Mouse (Mus musculus) MEL (cell line): ENCODE results near the gene Rep15. TPM values are rescaled to one million over a fixed set of nuclear protein-coding genes. Genes with fewer than 3 reads are reported as not detected.

Source experiments
- DNase-seq: peaks from one replicate; pipeline ENCODE4 v3.0.0; 2011; ENCODE audit warnings: low read depth, low spot score
- H3K27ac ChIP-seq: 2 replicates; pipeline ENCODE4 v1.5.1; 2012; ENCODE audit warnings: low read depth, mild to moderate bottlenecking, control low read depth, low read length, moderate library complexity; ENCODE audit not compliant: control insufficient read depth
- H3K27me3 ChIP-seq, 2 experiments: fragments of 150-350 bp in 1 of 2; sonication (generic) in 1 of 2; 2 replicates each; pipeline ENCODE4 v1.6.1; 2012; ENCODE audit warnings: low read length in 2 of 2, mild to moderate bottlenecking in 2 of 2, improper control_type of control experiment in 1 of 2, moderate library complexity in 1 of 2; ENCODE audit not compliant: insufficient read depth in 2 of 2, control insufficient read depth in 1 of 2
- H3K36me3 ChIP-seq, 2 experiments: 2 replicates each; pipeline ENCODE4 v1.6.1; 2012 to 2014; ENCODE audit warnings: low read length in 2 of 2, improper control_type of control experiment in 1 of 2, inconsistent platforms in 1 of 2, mild to moderate bottlenecking in 1 of 2; ENCODE audit not compliant: insufficient read depth in 2 of 2, control insufficient read depth in 1 of 2
- H3K4me1 ChIP-seq, 2 experiments: fragments of 150-350 bp in 1 of 2; sonication (generic) in 1 of 2; 2 replicates each; pipeline ENCODE4 v1.6.1; 2012; ENCODE audit warnings: low read length in 2 of 2, improper control_type of control experiment in 1 of 2, mild to moderate bottlenecking in 1 of 2; ENCODE audit not compliant: insufficient read depth in 2 of 2, control insufficient read depth in 1 of 2
- H3K4me3 ChIP-seq, 2 experiments: fragments of 150-350 bp in 1 of 2; sonication (generic) in 1 of 2; 2 replicates each; pipeline ENCODE4 v1.5.1; 2012; ENCODE audit warnings: low read depth in 2 of 2, low read length in 2 of 2, mild to moderate bottlenecking in 2 of 2, moderate library complexity in 2 of 2, control low read depth in 1 of 2, improper control_type of control experiment in 1 of 2; ENCODE audit not compliant: control insufficient read depth in 1 of 2, insufficient read depth in 1 of 2
- H3K79me2 ChIP-seq: 2 replicates; pipeline ENCODE4 v1.6.1; 2012; ENCODE audit warnings: mild to moderate bottlenecking, low read length, moderate library complexity; ENCODE audit not compliant: control insufficient read depth, poor library complexity, insufficient read depth
- H3K9ac ChIP-seq: 2 replicates; pipeline ENCODE4 v1.6.1; 2012; ENCODE audit warnings: low read depth, mild to moderate bottlenecking, control low read depth, low read length, moderate library complexity; ENCODE audit not compliant: control insufficient read depth, poor library complexity, severe bottlenecking
- H3K9me3 ChIP-seq: fragments of 150-350 bp; sonication (generic); replicated peaks from 2 replicates; pipeline ENCODE4 v1.6.1; 2012; ENCODE audit warnings: mild to moderate bottlenecking, low read length, improper control_type of control experiment, moderate library complexity; ENCODE audit not compliant: insufficient read depth
- CHD1 ChIP-seq: IDR thresholded peaks from 2 replicates; pipeline ENCODE4 v1.6.1; 2012; ENCODE audit warnings: low read depth, mild to moderate bottlenecking, inconsistent platforms, low read length, improper control_type of control experiment
- CHD2 ChIP-seq: IDR thresholded peaks from 2 replicates; pipeline ENCODE4 v1.6.1; 2011; ENCODE audit warnings: low read length, improper control_type of control experiment
- CTCF ChIP-seq, 3 experiments: IDR thresholded peaks in 2 of 3; conservative IDR thresholded peaks in 1 of 3; 2 replicates each; pipeline ENCODE4 v1.5.1; 2011 to 2012; ENCODE audit warnings: low read length in 3 of 3, low read depth in 2 of 3, mild to moderate bottlenecking in 2 of 3, improper control_type of control experiment in 1 of 3, inconsistent platforms in 1 of 3, mixed read lengths in 1 of 3, moderate library complexity in 1 of 3; ENCODE audit not compliant: control insufficient read depth in 1 of 3, insufficient read depth in 1 of 3, poor library complexity in 1 of 3, severe bottlenecking in 1 of 3
- E2F4 ChIP-seq: IDR thresholded peaks from 2 replicates; pipeline ENCODE4 v1.6.1; 2011; ENCODE audit warnings: low read depth, low read length, improper control_type of control experiment, borderline replicate concordance
- ELF1 ChIP-seq: IDR thresholded peaks from 2 replicates; pipeline ENCODE4 v1.6.1; 2014; ENCODE audit warnings: low read depth, mild to moderate bottlenecking, inconsistent platforms, low read length, improper control_type of control experiment, moderate library complexity
- EP300 ChIP-seq, 2 experiments: IDR thresholded peaks; 2 replicates each; pipeline ENCODE4 v1.6.1; 2011; ENCODE audit warnings: improper control_type of control experiment in 2 of 2, low read length in 2 of 2, low read depth in 1 of 2, mild to moderate bottlenecking in 1 of 2
- GATA1 ChIP-seq: IDR thresholded peaks from 2 replicates; pipeline ENCODE4 v1.6.1; 2011; ENCODE audit warnings: low read depth, low read length, improper control_type of control experiment
- JUND ChIP-seq: IDR thresholded peaks from 2 replicates; pipeline ENCODE4 v1.6.1; 2011; ENCODE audit warnings: low read depth, mild to moderate bottlenecking, improper control_type of control experiment, low read length
- KAT2A ChIP-seq: conservative IDR thresholded peaks from 2 replicates; pipeline ENCODE4 v1.6.1; 2012; ENCODE audit warnings: low read depth, low read length, improper control_type of control experiment, inconsistent platforms
- MAFK ChIP-seq: IDR thresholded peaks from 2 replicates; pipeline ENCODE4 v1.6.1; 2011; ENCODE audit warnings: low read depth, mild to moderate bottlenecking, low read length, improper control_type of control experiment, borderline replicate concordance
- MAX ChIP-seq: IDR thresholded peaks from 2 replicates; pipeline ENCODE4 v1.6.1; 2011; ENCODE audit warnings: low read length, improper control_type of control experiment
- MAZ ChIP-seq: IDR thresholded peaks from 2 replicates; pipeline ENCODE4 v1.6.1; 2012; ENCODE audit warnings: low read depth, mild to moderate bottlenecking, inconsistent platforms, low read length, improper control_type of control experiment
- MEF2A ChIP-seq: IDR thresholded peaks from 2 replicates; pipeline ENCODE4 v1.6.1; 2014; ENCODE audit warnings: low read depth, mild to moderate bottlenecking, inconsistent platforms, low read length, improper control_type of control experiment; ENCODE audit not compliant: poor library complexity, insufficient replicate concordance, severe bottlenecking; ENCODE audit errors: extremely low read depth
- MXI1 ChIP-seq: IDR thresholded peaks from 2 replicates; pipeline ENCODE4 v1.6.1; 2011; ENCODE audit warnings: mild to moderate bottlenecking, low read depth, low read length, improper control_type of control experiment
- MYB ChIP-seq: IDR thresholded peaks from 2 replicates; pipeline ENCODE4 v1.6.1; 2011; ENCODE audit warnings: mild to moderate bottlenecking, low read depth, low read length, improper control_type of control experiment
- MYC ChIP-seq: IDR thresholded peaks from 2 replicates; pipeline ENCODE4 v1.6.1; 2011; ENCODE audit warnings: low read depth, mild to moderate bottlenecking, low read length, improper control_type of control experiment, moderate library complexity
- NELFE ChIP-seq: IDR thresholded peaks from 2 replicates; pipeline ENCODE4 v1.6.1; 2011; ENCODE audit warnings: low read depth, low read length, improper control_type of control experiment
- NRF1 ChIP-seq: IDR thresholded peaks from 2 replicates; pipeline ENCODE4 v1.6.1; 2014; ENCODE audit warnings: low read depth, mild to moderate bottlenecking, inconsistent platforms, low read length, improper control_type of control experiment, moderate library complexity; ENCODE audit not compliant: poor library complexity, insufficient read depth, severe bottlenecking
- POLR2AphosphoS2 ChIP-seq: IDR thresholded peaks from 2 replicates; pipeline ENCODE4 v1.6.1; 2011; ENCODE audit warnings: low read length, improper control_type of control experiment
- RAD21 ChIP-seq: IDR thresholded peaks from 2 replicates; pipeline ENCODE4 v1.6.1; 2011; ENCODE audit warnings: mild to moderate bottlenecking, low read depth, low read length, improper control_type of control experiment
- RCOR1 ChIP-seq: IDR thresholded peaks from 2 replicates; pipeline ENCODE4 v1.6.1; 2012; ENCODE audit warnings: low read depth, mild to moderate bottlenecking, inconsistent platforms, low read length, improper control_type of control experiment
- SIN3A ChIP-seq: IDR thresholded peaks from 2 replicates; pipeline ENCODE4 v1.6.1; 2012; ENCODE audit warnings: low read length, improper control_type of control experiment, inconsistent platforms
- SMC3 ChIP-seq: IDR thresholded peaks from 2 replicates; pipeline ENCODE4 v1.6.1; 2011; ENCODE audit warnings: low read depth, low read length, improper control_type of control experiment
- TAL1 ChIP-seq: IDR thresholded peaks from 2 replicates; pipeline ENCODE4 v1.6.1; 2012; ENCODE audit warnings: mild to moderate bottlenecking, inconsistent platforms, low read length, moderate library complexity, mixed read lengths
- TCF12 ChIP-seq: IDR thresholded peaks from 2 replicates; pipeline ENCODE4 v1.6.1; 2014; ENCODE audit warnings: low read depth, mild to moderate bottlenecking, inconsistent platforms, low read length, improper control_type of control experiment, moderate library complexity
- UBTF ChIP-seq: IDR thresholded peaks from 2 replicates; pipeline ENCODE4 v1.6.1; 2012; ENCODE audit warnings: low read depth, mild to moderate bottlenecking, inconsistent platforms, low read length, improper control_type of control experiment, moderate library complexity, borderline replicate concordance; ENCODE audit not compliant: insufficient read depth
- USF1 ChIP-seq: IDR thresholded peaks from 2 replicates; pipeline ENCODE4 v1.6.1; 2014; ENCODE audit warnings: low read depth, mild to moderate bottlenecking, inconsistent platforms, low read length, improper control_type of control experiment, moderate library complexity
- ZC3H11A ChIP-seq: IDR thresholded peaks from 2 replicates; pipeline ENCODE4 v1.6.1; 2012; ENCODE audit warnings: low read depth, mild to moderate bottlenecking, inconsistent platforms, low read length, improper control_type of control experiment
- ZKSCAN1 ChIP-seq: IDR thresholded peaks from 2 replicates; pipeline ENCODE4 v1.6.1; 2012; ENCODE audit warnings: low read depth, mild to moderate bottlenecking, inconsistent platforms, low read length, improper control_type of control experiment, moderate library complexity
- ZNF384 ChIP-seq: IDR thresholded peaks from 2 replicates; pipeline ENCODE4 v1.6.1; 2012; ENCODE audit warnings: low read depth, mild to moderate bottlenecking, inconsistent platforms, low read length, improper control_type of control experiment
- polyA plus RNA-seq, 2 experiments: library from polyadenylated mRNA; stranded (reverse) in 1 of 2; unstranded in 1 of 2; fragments of >175 nt in 1 of 2; fragments of >200 nt in 1 of 2; gene quantifications; 2 replicates each; pipeline versions ENCODE4 v1.2.1 to v1.2.4; 2012; ENCODE audit warnings: low replicate concordance in 2 of 2, low read depth in 1 of 2; ENCODE audit not compliant: insufficient read length in 2 of 2, insufficient read depth in 1 of 2, missing spikeins in 1 of 2
- total RNA-seq: library from RNA; depleted of rRNA; stranded (reverse); fragments of 300-350 nt; gene quantifications from 2 replicates; pipeline ENCODE4 v1.2.3, GENCODE M21; 2012

The Rep15 gene
- total and polyA plus RNA-seq, 3 experiments: 0.31 to 0.43 TPM; not detected in 1

- H3K79me2 ChIP-seq: no peaks in the 10 kb centered on the region
- no peak for DNase-seq
- no peaks in the 10 kb centered on the region for H3K4me1 ChIP-seq
- H3K9me3 ChIP-seq: no peaks in the 10 kb centered on the region
- H3K27me3 ChIP-seq: no peaks in the 10 kb centered on the region
- no peak for TF ChIP-seq ELF1
- no peak for TF ChIP-seq TCF12
- TF ChIP-seq CHD1: no peak
- no peak for TF ChIP-seq USF1
- TF ChIP-seq MEF2A: no peak
- TF ChIP-seq JUND: no peak
- no peak for TF ChIP-seq ZC3H11A
- no peak for TF ChIP-seq MAFK
- no peak for TF ChIP-seq SIN3A
- TF ChIP-seq ZNF384: no peak
- TF ChIP-seq KAT2A: no peak
- TF ChIP-seq E2F4: no peak
- no peak for TF ChIP-seq SMC3
- no peak for TF ChIP-seq MYB
- TF ChIP-seq CHD2: no peak
- H3K9ac ChIP-seq: no peak overlapping the region
- no peaks in the 10 kb centered on the region for H3K36me3 ChIP-seq
- H3K4me3 ChIP-seq: no peak overlapping the region
- no peak overlapping the region for H3K27ac ChIP-seq
Observed at GRCm38 (mm10) chr6:147011977-147012376, 20.4 kb upstream of the Rep15 start.

- Histone ChIP-seq H3K9me3 (no peaks in the 10 kb centered on the region), H3K9ac (no peak overlapping the region), H3K27me3 (no peaks in the 10 kb centered on the region), H3K4me1 (no peaks in the 10 kb centered on the region), H3K27ac (no peak overlapping the region), H3K4me3 (no peak overlapping the region), H3K36me3 (no peaks in the 10 kb centered on the region), H3K79me2 (no peaks in the 10 kb centered on the region)
- peak; percentile 27 for DNase-seq
- TF ChIP-seq NELFE (no peak), SMC3 (peak; percentile 55), CTCF (IDR thresholded peaks at IDR 0.05 in 2 of 3, conservative IDR thresholded peaks at IDR 0.05 in 1 of 3; ENCODE audit: control insufficient read depth in 1 of 3, insufficient read depth in 1 of 3, low read depth in 2 of 3, low read length in 3 of 3, poor library complexity in 1 of 3, severe bottlenecking in 1 of 3) (peak in 2 of 3 experiments; percentile 33 to 53; a peak in 3 of 6 replicates), MAX (no peak), MEF2A (no peak), CHD2 (no peak), TCF12 (no peak), MXI1 (no peak), TAL1 (no peak), ZKSCAN1 (no peak), RAD21 (peak; percentile 49), POLR2AphosphoS2 (no peak), MYC (no peak), UBTF (no peak), EP300 (IDR thresholded peaks at IDR 0.05; ENCODE audit: low read depth in 1 of 2, low read length in 2 of 2) (no peak), MAFK (no peak), ELF1 (no peak), MYB (no peak), NRF1 (no peak), GATA1 (no peak), RCOR1 (no peak), ZC3H11A (0 out of 2 replicates have a peak, but pooled peaks have one; percentile 21), CHD1 (no peak), KAT2A (no peak), MAZ (no peak), E2F4 (no peak)
Observed at GRCm38 (mm10) chr6:147013546-147013945, 18.8 kb upstream of the Rep15 start.
